Mouse (Mus musculus): ENCODE results near the gene Cpped1. TPM values are rescaled to one million over a fixed set of nuclear protein-coding genes. Genes with fewer than 3 reads are reported as not detected.

Gene Cpped1
- polyA plus RNA-seq, 1 experiment from 2014 or later: 10.8 TPM

GRCm38 (mm10) chr16:11873292-11873691 is 36.0 kb downstream of the Cpped1 start:
- WGBS (ENCODE audit: insufficient replicate concordance): 65% methylated on average over 3 of the region's 3 CpGs
- no peak for ATAC-seq (ENCODE audit: low read depth)
- Histone ChIP-seq H3K4me3 (ENCODE audit: low read depth, low read length) (no peak overlapping the region), H3K9me3 (replicated peaks; ENCODE audit: control insufficient read depth, low read length) (no peaks in the 10 kb centered on the region), H3K27me3 (ENCODE audit: control insufficient read depth, insufficient read depth, low read depth, low read length) (no peaks in the 10 kb centered on the region), H3K4me1 (ENCODE audit: control insufficient read depth, low read depth, low read length) (no peaks in the 10 kb centered on the region), H3K27ac (ENCODE audit: low read length) (no peak overlapping the region), H3K4me2 (ENCODE audit: low read depth, low read length) (no peak overlapping the region), H3K9ac (ENCODE audit: low read depth, low read length) (no peak overlapping the region), H3K36me3 (ENCODE audit: control insufficient read depth, insufficient read depth) (no peaks in the 10 kb centered on the region)

GRCm38 (mm10) chr16:11868486-11868885 is 40.8 kb downstream of the Cpped1 start:
- WGBS (ENCODE audit: insufficient replicate concordance): 65% methylated on average over 3 of the region's 3 CpGs
- no peaks in the 10 kb centered on the region for H3K4me1 ChIP-seq (ENCODE audit: control insufficient read depth, low read depth, low read length)
- no peaks in the 10 kb centered on the region for H3K9me3 ChIP-seq (replicated peaks; ENCODE audit: control insufficient read depth, low read length)
- no peak overlapping the region for H3K27ac ChIP-seq (ENCODE audit: low read length)
- no peak overlapping the region for H3K9ac ChIP-seq (ENCODE audit: low read depth, low read length)
- ATAC-seq (ENCODE audit: low read depth): no peak
- H3K4me2 ChIP-seq (ENCODE audit: low read depth, low read length): no peak overlapping the region
- no peaks in the 10 kb centered on the region for H3K36me3 ChIP-seq (ENCODE audit: control insufficient read depth, insufficient read depth)
- H3K27me3 ChIP-seq (ENCODE audit: control insufficient read depth, insufficient read depth, low read depth, low read length): no peaks in the 10 kb centered on the region
- no peak overlapping the region for H3K4me3 ChIP-seq (ENCODE audit: low read depth, low read length)

GRCm38 (mm10) chr16:11852716-11853605 is 56.3 kb downstream of the Cpped1 start:
- no peak for ATAC-seq (ENCODE audit: low read depth)
- H3K27me3 ChIP-seq (ENCODE audit: control insufficient read depth, insufficient read depth, low read depth, low read length): no peaks in the 10 kb centered on the region

GRCm38 (mm10) chr16:11848990-11849658 is 60.1 kb downstream of the Cpped1 start:
- no peak overlapping the region for H3K27ac ChIP-seq (ENCODE audit: low read length)
- no peak overlapping the region for H3K9ac ChIP-seq (ENCODE audit: low read depth, low read length)
- no peak overlapping the region for H3K4me2 ChIP-seq (ENCODE audit: low read depth, low read length)
- H3K9me3 ChIP-seq (replicated peaks; ENCODE audit: control insufficient read depth, low read length): no peaks in the 10 kb centered on the region
- H3K27me3 ChIP-seq (ENCODE audit: control insufficient read depth, insufficient read depth, low read depth, low read length): no peaks in the 10 kb centered on the region
- H3K36me3 ChIP-seq (ENCODE audit: control insufficient read depth, insufficient read depth): 0 out of 2 replicates have a peak, but pooled peaks cover 3% of the 10 kb centered on the region
- WGBS (ENCODE audit: insufficient replicate concordance): 44% methylated on average over 5 of the region's 5 CpGs
- ATAC-seq (ENCODE audit: low read depth): no peak
- H3K4me3 ChIP-seq (ENCODE audit: low read depth, low read length): no peak overlapping the region
- H3K4me1 ChIP-seq (ENCODE audit: control insufficient read depth, low read depth, low read length): no peaks in the 10 kb centered on the region

More at GRCm38 (mm10) chr16:11852716-11853605, 56.3 kb downstream of the Cpped1 start:
- Histone ChIP-seq H3K4me2 (ENCODE audit: low read depth, low read length) (no peak overlapping the region), H3K4me3 (ENCODE audit: low read depth, low read length) (no peak overlapping the region), H3K9me3 (replicated peaks; ENCODE audit: control insufficient read depth, low read length) (no peaks in the 10 kb centered on the region), H3K4me1 (ENCODE audit: control insufficient read depth, low read depth, low read length) (no peaks in the 10 kb centered on the region), H3K27ac (ENCODE audit: low read length) (no peak overlapping the region), H3K9ac (ENCODE audit: low read depth, low read length) (no peak overlapping the region), H3K36me3 (ENCODE audit: control insufficient read depth, insufficient read depth) (0 out of 2 replicates have a peak, but pooled peaks cover 3% of the 10 kb centered on the region)
- WGBS (ENCODE audit: insufficient replicate concordance): 64% methylated on average over 8 of the region's 8 CpGs

- Histone ChIP-seq H3K9me3 (replicated peaks; ENCODE audit: control insufficient read depth, low read length) (no peaks in the 10 kb centered on the region), H3K4me1 (ENCODE audit: control insufficient read depth, low read depth, low read length) (no peaks in the 10 kb centered on the region), H3K4me2 (ENCODE audit: low read depth, low read length) (no peak overlapping the region), H3K4me3 (ENCODE audit: low read depth, low read length) (no peak overlapping the region), H3K27ac (ENCODE audit: low read length) (no peak overlapping the region), H3K27me3 (ENCODE audit: control insufficient read depth, insufficient read depth, low read depth, low read length) (no peaks in the 10 kb centered on the region), H3K9ac (ENCODE audit: low read depth, low read length) (no peak overlapping the region), H3K36me3 (ENCODE audit: control insufficient read depth, insufficient read depth) (0 out of 2 replicates have a peak, but pooled peaks cover 3% of the 10 kb centered on the region)
- no peak for ATAC-seq (ENCODE audit: low read depth)
- WGBS (ENCODE audit: insufficient replicate concordance): 72% methylated on average over 5 of the region's 5 CpGs
Observed at GRCm38 (mm10) chr16:11845309-11845708, 63.9 kb downstream of the Cpped1 start.

GRCm38 (mm10) chr16:11843441-11843840 is 65.8 kb downstream of the Cpped1 start:
- WGBS (ENCODE audit: insufficient replicate concordance): 49% methylated on average over 2 of the region's 2 CpGs
- ATAC-seq (ENCODE audit: low read depth): no peak
- Histone ChIP-seq H3K36me3 (ENCODE audit: control insufficient read depth, insufficient read depth) (no peaks in the 10 kb centered on the region), H3K9ac (ENCODE audit: low read depth, low read length) (no peak overlapping the region), H3K9me3 (replicated peaks; ENCODE audit: control insufficient read depth, low read length) (no peaks in the 10 kb centered on the region), H3K4me1 (ENCODE audit: control insufficient read depth, low read depth, low read length) (no peaks in the 10 kb centered on the region), H3K27ac (ENCODE audit: low read length) (no peak overlapping the region), H3K27me3 (ENCODE audit: control insufficient read depth, insufficient read depth, low read depth, low read length) (no peaks in the 10 kb centered on the region), H3K4me3 (ENCODE audit: low read depth, low read length) (no peak overlapping the region), H3K4me2 (ENCODE audit: low read depth, low read length) (no peak overlapping the region)

- no peak for ATAC-seq (ENCODE audit: low read depth)
- Histone ChIP-seq H3K27ac (ENCODE audit: low read length) (no peak overlapping the region), H3K36me3 (ENCODE audit: control insufficient read depth, insufficient read depth) (no peaks in the 10 kb centered on the region), H3K27me3 (ENCODE audit: control insufficient read depth, insufficient read depth, low read depth, low read length) (no peaks in the 10 kb centered on the region), H3K4me2 (ENCODE audit: low read depth, low read length) (no peak overlapping the region), H3K9ac (ENCODE audit: low read depth, low read length) (no peak overlapping the region), H3K4me3 (ENCODE audit: low read depth, low read length) (no peak overlapping the region), H3K4me1 (ENCODE audit: control insufficient read depth, low read depth, low read length) (no peaks in the 10 kb centered on the region), H3K9me3 (replicated peaks; ENCODE audit: control insufficient read depth, low read length) (no peaks in the 10 kb centered on the region)
- 59% methylated on average over 1 of the region's 1 CpGs for WGBS (ENCODE audit: insufficient replicate concordance)
Observed at GRCm38 (mm10) chr16:11833474-11833873, 75.8 kb downstream of the Cpped1 start.

GRCm38 (mm10) chr16:11828816-11829215 is 80.4 kb downstream of the Cpped1 start:
- no peaks in the 10 kb centered on the region for H3K36me3 ChIP-seq (ENCODE audit: control insufficient read depth, insufficient read depth)
- no peak for ATAC-seq (ENCODE audit: low read depth)
- no peaks in the 10 kb centered on the region for H3K9me3 ChIP-seq (replicated peaks; ENCODE audit: control insufficient read depth, low read length)
- H3K9ac ChIP-seq (ENCODE audit: low read depth, low read length): no peak overlapping the region
- no peak overlapping the region for H3K4me2 ChIP-seq (ENCODE audit: low read depth, low read length)
- no peak overlapping the region for H3K4me3 ChIP-seq (ENCODE audit: low read depth, low read length)
- no peak overlapping the region for H3K27ac ChIP-seq (ENCODE audit: low read length)
- no peaks in the 10 kb centered on the region for H3K27me3 ChIP-seq (ENCODE audit: control insufficient read depth, insufficient read depth, low read depth, low read length)
- 81% methylated on average over 1 of the region's 1 CpGs for WGBS (ENCODE audit: insufficient replicate concordance)
- no peaks in the 10 kb centered on the region for H3K4me1 ChIP-seq (ENCODE audit: control insufficient read depth, low read depth, low read length)

- Histone ChIP-seq H3K9me3 (replicated peaks; ENCODE audit: control insufficient read depth, low read length) (no peaks in the 10 kb centered on the region), H3K36me3 (ENCODE audit: control insufficient read depth, insufficient read depth) (no peaks in the 10 kb centered on the region), H3K9ac (ENCODE audit: low read depth, low read length) (no peak overlapping the region), H3K27ac (ENCODE audit: low read length) (no peak overlapping the region), H3K27me3 (ENCODE audit: control insufficient read depth, insufficient read depth, low read depth, low read length) (no peaks in the 10 kb centered on the region), H3K4me3 (ENCODE audit: low read depth, low read length) (no peak overlapping the region), H3K4me1 (ENCODE audit: control insufficient read depth, low read depth, low read length) (no peaks in the 10 kb centered on the region), H3K4me2 (ENCODE audit: low read depth, low read length) (no peak overlapping the region)
- no peak for ATAC-seq (ENCODE audit: low read depth)
- 67% methylated on average over 7 of the region's 7 CpGs for WGBS (ENCODE audit: insufficient replicate concordance)
Observed at GRCm38 (mm10) chr16:11824833-11825232, 84.4 kb downstream of the Cpped1 start.

Measured in liver, embryonic 16.5 days (tissue).